Mouse (Mus musculus): ENCODE measurements around the gene Rnf111. TPM values are rescaled to one million over a fixed set of nuclear protein-coding genes. Genes with fewer than 3 reads are reported as not detected.
"Not testable (repeated sequence)": the region's sequence is repeated elsewhere in the genome, so short reads cannot be mapped to it uniquely, and the experiment has no call there.

Rnf111 gene
- polyA plus RNA-seq, 1 experiment from 2014 or later = 29.1 TPM

DNA sequence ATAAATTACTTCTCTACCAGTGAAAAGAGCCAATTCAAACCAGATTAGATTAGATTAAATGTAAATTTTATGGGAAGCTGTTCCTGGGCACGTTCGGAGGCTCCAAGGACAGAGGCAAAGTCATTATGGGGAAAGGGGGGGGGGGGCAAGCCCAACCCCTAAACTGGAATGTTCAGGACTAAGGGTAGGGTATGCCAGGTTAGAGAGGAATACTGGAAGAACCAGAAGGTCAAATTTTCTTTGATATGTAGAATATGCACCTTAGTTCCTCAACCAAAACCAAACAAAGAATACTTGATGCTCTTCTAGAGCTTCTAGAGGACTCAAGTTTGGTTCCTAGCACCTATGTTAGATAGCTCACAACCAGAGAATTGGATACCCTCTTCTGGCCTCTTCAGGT, 16.1 kb downstream of the Rnf111 start:
- H3K4me2 ChIP-seq (replicated peaks) = no peak overlapping the region
- no peak for ATAC-seq (ENCODE audit: low FRiP score, low read depth)
- H3K36me3 ChIP-seq = peaks cover 12% of the 10 kb centered on the region
- no peak overlapping the region for H3K4me3 ChIP-seq
- H3K9ac ChIP-seq = no peak overlapping the region
- 59% methylated on average over 2 of the region's 2 CpGs for WGBS
- H3K27ac ChIP-seq = no peak overlapping the region
- H3K9me3 ChIP-seq = no peaks in the 10 kb centered on the region
- no peaks in the 10 kb centered on the region for H3K27me3 ChIP-seq
- no peaks in the 10 kb centered on the region for H3K4me1 ChIP-seq

DNA sequence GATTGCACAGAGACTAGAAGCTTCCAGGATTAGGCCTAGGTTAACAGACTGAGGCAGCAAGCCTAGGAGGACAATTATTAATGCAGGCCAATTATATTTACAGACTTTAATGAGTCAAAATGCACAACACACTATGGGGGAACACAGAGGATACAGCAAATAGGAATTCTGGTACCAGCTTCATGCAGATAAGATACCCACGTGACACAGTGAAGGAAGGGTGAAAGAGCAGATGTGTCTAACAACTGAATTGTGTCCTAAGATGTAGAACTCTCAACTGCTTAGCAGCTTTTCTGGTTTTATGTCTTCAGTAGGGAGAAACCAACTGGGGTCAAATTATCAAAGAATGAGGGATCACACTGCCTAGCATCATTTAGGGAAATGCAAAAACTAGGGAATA, 17.7 kb downstream of the Rnf111 start:
- H3K27ac ChIP-seq = no peak overlapping the region
- H3K36me3 ChIP-seq = peaks cover 12% of the 10 kb centered on the region
- H3K4me2 ChIP-seq (replicated peaks) = no peak overlapping the region
- H3K27me3 ChIP-seq = no peaks in the 10 kb centered on the region
- H3K4me1 ChIP-seq = no peaks in the 10 kb centered on the region
- H3K9ac ChIP-seq = no peak overlapping the region
- H3K9me3 ChIP-seq = no peaks in the 10 kb centered on the region
- H3K4me3 ChIP-seq = no peak overlapping the region
- 89% methylated on average over 1 of the region's 1 CpGs for WGBS
- ATAC-seq (ENCODE audit: low FRiP score, low read depth) = no peak

DNA sequence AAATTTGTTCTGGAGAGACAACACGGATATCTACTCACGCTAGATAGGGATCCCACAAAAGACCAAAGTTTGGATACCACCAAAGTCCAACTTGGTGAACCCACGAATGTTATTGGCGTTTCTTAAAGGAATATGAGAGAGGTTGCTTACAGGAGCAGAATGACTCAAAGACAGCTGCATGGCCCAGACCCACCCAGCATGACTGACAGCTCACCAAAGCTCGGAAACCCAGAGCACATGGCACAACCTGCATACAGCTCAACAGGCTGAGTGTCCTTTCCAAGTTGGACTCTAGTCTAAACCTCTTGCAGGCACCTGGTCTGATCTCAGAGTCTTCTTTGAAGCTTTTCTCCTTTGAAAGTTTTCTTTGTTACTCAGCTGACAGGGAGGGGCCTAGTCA, 20.0 kb downstream of the Rnf111 start:
- ATAC-seq (ENCODE audit: low FRiP score, low read depth) = no peak

DNA sequence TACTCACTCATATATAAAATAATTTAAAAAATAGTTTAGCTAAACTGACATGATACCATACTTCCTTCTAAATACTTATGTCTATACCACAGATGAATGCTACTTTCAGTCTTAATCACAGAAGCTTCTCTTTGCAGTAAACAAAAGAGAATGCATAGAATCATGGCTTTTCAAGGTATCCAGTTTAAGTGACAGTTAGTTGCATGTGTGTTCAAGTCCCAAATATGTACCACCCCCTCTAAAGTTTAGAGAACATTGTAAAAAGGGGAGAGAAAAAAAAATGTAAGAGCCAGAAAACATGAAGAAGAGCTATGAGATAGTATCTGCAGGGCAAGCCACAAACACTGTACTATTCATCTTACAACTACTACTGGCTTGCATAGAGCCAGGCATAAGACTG, 21.7 kb downstream of the Rnf111 start:
- peaks cover 7% of the 10 kb centered on the region for H3K36me3 ChIP-seq
- H3K9me3 ChIP-seq = no peaks in the 10 kb centered on the region
- no peak overlapping the region for H3K4me2 ChIP-seq (replicated peaks)
- H3K27ac ChIP-seq = no peak overlapping the region
- no peaks in the 10 kb centered on the region for H3K27me3 ChIP-seq
- no peaks in the 10 kb centered on the region for H3K4me1 ChIP-seq
- ATAC-seq (ENCODE audit: low FRiP score, low read depth) = no peak
- no peak overlapping the region for H3K4me3 ChIP-seq
- H3K9ac ChIP-seq = no peak overlapping the region

More for the DNA sequence above, 20.0 kb downstream of the Rnf111 start:
- H3K9ac ChIP-seq = no peak overlapping the region
- H3K4me1 ChIP-seq = no peaks in the 10 kb centered on the region
- H3K36me3 ChIP-seq = peaks cover 7% of the 10 kb centered on the region
- no peak overlapping the region for H3K4me3 ChIP-seq
- no peaks in the 10 kb centered on the region for H3K27me3 ChIP-seq
- H3K27ac ChIP-seq = no peak overlapping the region
- WGBS = 94% methylated on average over 5 of the region's 5 CpGs
- no peaks in the 10 kb centered on the region for H3K9me3 ChIP-seq
- H3K4me2 ChIP-seq (replicated peaks) = no peak overlapping the region

DNA sequence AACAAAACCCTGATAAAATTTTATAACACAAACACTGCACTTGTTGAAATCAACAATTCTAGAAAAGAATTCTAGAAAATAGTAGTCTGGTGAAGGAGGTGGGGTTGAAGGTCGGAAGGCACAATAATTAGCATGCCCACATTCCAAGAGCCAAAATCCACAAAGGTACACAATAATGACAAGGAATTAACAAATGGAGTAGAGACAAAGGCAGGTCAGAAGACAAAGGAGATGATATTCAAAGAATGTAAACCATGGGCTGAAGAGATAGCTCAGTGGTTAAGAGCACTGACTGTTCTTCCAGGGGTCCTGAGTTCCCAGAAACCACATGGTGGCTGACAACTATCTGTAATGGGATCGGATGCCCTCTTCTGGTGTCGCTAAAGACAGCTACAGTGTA, 26.3 kb downstream of the Rnf111 start:
- Histone ChIP-seq H3K9me3 (no peaks in the 10 kb centered on the region), H3K4me3 (no peak overlapping the region), H3K4me1 (no peaks in the 10 kb centered on the region), H3K4me2 (replicated peaks) (no peak overlapping the region), H3K27me3 (no peaks in the 10 kb centered on the region), H3K27ac (no peak overlapping the region), H3K9ac (no peak overlapping the region), H3K36me3 (peaks cover 42% of the 10 kb centered on the region)
- WGBS = 89% methylated on average over 3 of the region's 3 CpGs
- ATAC-seq (ENCODE audit: low FRiP score, low read depth) = no peak

DNA sequence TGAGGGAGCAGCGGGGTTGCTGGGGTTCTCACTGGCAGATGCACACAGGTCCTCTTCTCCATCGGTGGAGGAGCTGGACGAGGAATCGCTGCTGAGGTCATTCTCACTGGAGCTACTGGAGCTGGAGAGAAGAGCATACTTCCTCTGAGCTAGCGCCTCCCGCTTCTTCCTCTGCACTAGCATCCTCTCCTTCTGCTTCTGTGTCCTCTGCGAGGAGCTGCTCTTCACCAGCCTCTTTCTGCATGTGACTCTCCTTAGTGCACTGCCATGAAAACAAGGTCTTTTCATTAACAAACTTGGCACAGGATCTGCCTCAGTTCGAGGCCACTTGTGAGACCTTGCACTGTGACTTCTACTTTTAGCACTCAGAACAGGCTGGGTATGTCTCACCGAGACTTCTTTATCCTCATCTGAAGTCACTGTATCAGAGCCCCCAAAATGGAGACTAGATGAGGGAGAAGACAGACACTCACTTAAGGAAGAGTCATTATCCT, 27.7 kb downstream of the Rnf111 start:
- H3K9ac ChIP-seq = no peak overlapping the region
- no peaks in the 10 kb centered on the region for H3K9me3 ChIP-seq
- no peak overlapping the region for H3K4me3 ChIP-seq
- no peak overlapping the region for H3K27ac ChIP-seq
- no peaks in the 10 kb centered on the region for H3K27me3 ChIP-seq
- H3K4me1 ChIP-seq = no peaks in the 10 kb centered on the region
- peaks cover 44% of the 10 kb centered on the region for H3K36me3 ChIP-seq
- no peak for ATAC-seq (ENCODE audit: low FRiP score, low read depth)
- 95% methylated on average over 9 of the region's 9 CpGs for WGBS
- H3K4me2 ChIP-seq (replicated peaks) = no peak overlapping the region

DNA sequence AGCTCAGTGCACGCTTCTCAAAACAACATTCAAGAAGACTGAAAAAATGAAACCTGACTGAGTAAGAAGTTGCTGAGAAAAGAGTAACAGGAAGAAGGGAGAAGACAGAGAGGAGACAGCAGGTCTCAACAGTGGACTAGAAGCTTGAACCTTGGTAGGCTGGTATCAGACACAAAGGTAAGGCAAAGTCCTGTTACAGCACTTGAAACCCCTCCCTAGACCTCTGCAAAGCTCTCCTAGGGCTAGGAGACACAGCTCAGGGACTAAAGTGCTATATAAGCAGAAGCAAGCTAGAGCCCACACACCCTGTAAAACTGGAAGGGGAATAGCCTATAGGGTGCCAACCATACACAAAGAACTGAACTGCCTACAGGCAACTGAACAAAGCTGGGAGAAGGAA, 30.1 kb downstream of the Rnf111 start:
- Histone ChIP-seq H3K9me3 (no peaks in the 10 kb centered on the region), H3K4me1 (no peaks in the 10 kb centered on the region), H3K27me3 (no peaks in the 10 kb centered on the region), H3K36me3 (peaks cover 49% of the 10 kb centered on the region), H3K9ac (no peak overlapping the region), H3K27ac (no peak overlapping the region), H3K4me3 (no peak overlapping the region), H3K4me2 (replicated peaks) (no peak overlapping the region)
- ATAC-seq (ENCODE audit: low FRiP score, low read depth) = no peak
- WGBS = 93% methylated on average over 1 of the region's 1 CpGs

DNA sequence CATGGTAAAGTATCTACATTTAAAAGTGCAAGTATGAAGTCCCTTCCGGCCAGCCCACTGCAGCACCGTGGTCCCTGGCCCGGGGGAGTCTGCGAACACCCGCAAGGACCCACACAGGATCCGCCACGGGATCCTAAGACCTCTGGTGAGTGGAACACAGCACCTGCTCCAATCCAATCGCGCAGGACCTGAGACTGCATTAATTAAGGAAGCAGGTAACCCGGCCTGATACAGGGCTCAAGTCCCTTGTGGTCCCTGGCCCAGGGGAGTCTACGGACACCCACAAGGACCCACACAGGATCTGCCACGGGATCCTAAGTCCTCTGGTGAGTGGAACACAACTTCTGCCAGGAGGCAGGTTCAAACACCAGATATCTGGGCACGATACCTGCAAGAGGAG, 40.4 kb downstream of the Rnf111 start:
- not testable (repeated sequence) for H3K4me1 ChIP-seq; H3K9ac ChIP-seq; ATAC-seq (ENCODE audit: low FRiP score, low read depth); H3K4me2 ChIP-seq (replicated peaks); H3K27ac ChIP-seq; H3K27me3 ChIP-seq; H3K4me3 ChIP-seq; H3K9me3 ChIP-seq
- H3K36me3 ChIP-seq = peaks cover 27% of the 10 kb centered on the region
- WGBS = 98% methylated on average over 13 of the region's 13 CpGs

DNA sequence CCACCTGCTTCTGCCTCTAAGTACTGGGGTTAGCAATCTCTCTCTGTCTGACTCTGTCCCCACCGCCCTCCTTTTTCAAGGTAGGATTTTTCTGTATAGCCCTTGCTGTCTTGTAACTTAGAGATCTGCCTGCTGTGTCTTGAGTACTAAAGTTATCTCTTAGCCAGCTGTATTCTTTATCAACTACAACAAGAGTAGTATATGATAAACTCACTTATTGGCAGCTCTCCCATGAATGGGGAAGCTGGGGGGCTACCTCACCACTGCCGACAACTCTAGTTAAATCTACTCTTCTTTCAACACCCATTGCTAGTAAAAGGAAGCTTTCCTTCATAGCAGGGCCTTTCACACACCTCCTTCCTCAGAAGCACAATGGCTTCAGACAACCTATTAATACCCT, 51.2 kb downstream of the Rnf111 start:
- WGBS = 92% methylated on average over 2 of the region's 2 CpGs
- Histone ChIP-seq H3K36me3 (peaks cover 67% of the 10 kb centered on the region), H3K9me3 (no peaks in the 10 kb centered on the region), H3K4me2 (replicated peaks) (no peak overlapping the region), H3K27me3 (no peaks in the 10 kb centered on the region), H3K27ac (no peak overlapping the region), H3K4me3 (no peak overlapping the region), H3K9ac (no peak overlapping the region), H3K4me1 (no peaks in the 10 kb centered on the region)
- ATAC-seq (ENCODE audit: low FRiP score, low read depth) = no peak

DNA sequence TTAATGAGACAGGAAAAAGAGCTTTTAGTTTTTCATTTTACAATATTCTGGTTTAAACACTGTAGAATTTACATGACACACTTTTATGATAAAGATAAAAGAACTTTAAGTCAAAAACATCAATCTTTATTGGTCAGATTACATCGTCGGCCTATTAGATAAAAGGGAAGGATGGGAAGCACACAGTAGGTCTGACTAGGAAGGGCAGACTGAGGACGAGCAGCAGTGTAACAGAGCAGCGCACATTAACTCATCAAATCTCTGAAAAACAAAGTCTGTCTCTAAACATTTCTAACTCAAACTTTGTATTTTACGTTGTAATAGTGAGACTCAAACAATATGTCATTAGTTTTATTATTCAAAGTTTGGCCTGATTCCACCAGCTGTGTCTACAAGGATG, 54.5 kb downstream of the Rnf111 start:
- Histone ChIP-seq H3K4me3 (no peak overlapping the region), H3K36me3 (peaks cover 61% of the 10 kb centered on the region), H3K27ac (no peak overlapping the region), H3K27me3 (no peaks in the 10 kb centered on the region), H3K9ac (no peak overlapping the region), H3K4me2 (replicated peaks) (no peak overlapping the region), H3K9me3 (no peaks in the 10 kb centered on the region), H3K4me1 (no peaks in the 10 kb centered on the region)
- 93% methylated on average over 5 of the region's 5 CpGs for WGBS
- ATAC-seq (ENCODE audit: low FRiP score, low read depth) = no peak

DNA sequence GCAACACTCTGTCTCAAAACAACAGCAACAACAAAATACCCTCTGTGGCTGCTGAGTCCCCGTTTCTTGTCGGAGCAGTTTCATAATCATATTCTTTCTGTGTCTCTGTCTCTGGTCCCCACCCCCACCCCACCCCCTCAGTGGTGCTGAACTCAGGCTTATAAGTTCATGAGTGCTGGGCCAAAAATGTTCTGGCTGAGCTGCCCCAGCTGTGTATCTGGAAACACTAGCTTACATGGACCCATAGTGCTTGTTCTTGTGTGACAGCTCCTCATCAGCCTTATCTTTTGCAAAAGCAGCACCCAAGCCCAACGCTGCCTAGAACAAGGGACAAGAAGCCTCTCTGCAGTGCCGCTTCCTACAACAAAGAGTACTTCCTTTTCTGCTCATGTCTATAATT, 63.6 kb downstream of the Rnf111 start:
- Histone ChIP-seq H3K27ac (no peak overlapping the region), H3K9ac (no peak overlapping the region), H3K4me3 (no peak overlapping the region), H3K4me1 (no peaks in the 10 kb centered on the region), H3K27me3 (no peaks in the 10 kb centered on the region), H3K9me3 (no peaks in the 10 kb centered on the region), H3K4me2 (replicated peaks) (no peak overlapping the region), H3K36me3 (peaks cover 84% of the 10 kb centered on the region)
- 94% methylated on average over 4 of the region's 4 CpGs for WGBS
- no peak for ATAC-seq (ENCODE audit: low FRiP score, low read depth)

DNA sequence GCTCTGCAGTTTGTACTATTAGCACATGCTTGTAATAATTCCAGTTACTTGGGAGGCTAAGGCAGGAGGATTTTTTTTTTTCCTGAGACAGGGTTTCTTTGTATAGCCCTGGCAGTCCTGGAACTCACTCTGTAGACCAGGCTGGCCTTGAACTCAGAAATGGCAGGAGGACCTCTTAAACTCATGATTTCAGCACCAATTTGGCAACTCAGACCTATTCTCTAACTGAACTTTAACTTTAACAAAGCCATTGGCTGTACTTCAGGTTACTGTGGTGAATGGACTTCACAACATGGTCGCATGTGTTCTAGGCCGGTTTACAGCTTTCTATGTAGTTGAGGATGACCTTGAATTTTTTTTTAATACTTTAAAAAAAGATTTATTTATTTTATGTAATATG, 80.9 kb downstream of the Rnf111 start:
- peaks cover 43% of the 10 kb centered on the region for H3K36me3 ChIP-seq
- H3K4me1 ChIP-seq = peaks cover 14% of the 10 kb centered on the region
- H3K27me3 ChIP-seq = no peaks in the 10 kb centered on the region
- no peak overlapping the region for H3K27ac ChIP-seq
- H3K9ac ChIP-seq = no peak overlapping the region
- H3K9me3 ChIP-seq = no peaks in the 10 kb centered on the region
- 98% methylated on average over 2 of the region's 2 CpGs for WGBS
- H3K4me3 ChIP-seq = no peak overlapping the region
- H3K4me2 ChIP-seq (replicated peaks) = no peak overlapping the region
- ATAC-seq (ENCODE audit: low FRiP score, low read depth) = no peak

DNA sequence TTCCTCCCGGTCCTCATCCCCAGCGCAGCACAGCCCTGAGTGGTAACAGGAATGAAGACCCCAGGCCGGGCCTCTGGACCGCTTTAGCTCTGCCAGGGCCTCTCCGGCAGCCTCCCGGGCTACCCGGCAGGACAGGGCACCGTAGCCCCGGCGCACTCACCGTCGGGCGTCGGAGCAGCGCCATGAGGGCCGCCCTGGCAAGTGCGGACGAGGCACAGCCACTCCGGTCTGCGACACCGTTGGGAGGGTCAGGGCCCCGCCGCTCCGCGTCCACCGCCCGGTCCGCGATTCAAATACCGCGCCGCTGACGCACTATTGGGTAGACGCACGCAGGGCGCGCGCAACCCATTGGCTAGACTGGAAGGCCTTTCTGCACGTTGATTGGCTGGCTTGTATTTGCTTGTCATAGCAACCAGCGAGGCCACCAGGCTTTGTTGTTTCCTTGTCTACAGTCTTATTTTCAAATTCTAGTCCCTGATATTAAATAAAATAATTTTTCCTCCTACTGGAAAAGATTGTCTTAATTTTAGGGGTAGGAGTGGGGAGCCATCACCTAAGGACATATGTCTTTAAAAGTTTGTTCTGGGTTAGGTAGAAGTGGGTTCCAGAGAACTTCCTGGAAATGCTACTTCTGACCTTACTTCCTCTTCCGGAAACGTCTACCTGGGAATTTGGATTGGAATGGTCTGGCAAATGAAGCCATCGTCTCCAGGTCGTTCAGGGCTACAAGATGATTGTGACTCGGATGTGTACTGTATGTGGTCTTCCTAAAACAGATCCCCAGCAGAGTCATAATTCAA, 82.1 kb downstream of the Rnf111 start, which contains the start of gene Ccnb2:
Ccnb2 (minus strand) TSS at position 291 of the 800 bp plus-strand sequence.
- Histone ChIP-seq H3K36me3 (peaks cover 42% of the 10 kb centered on the region), H3K27me3 (no peaks in the 10 kb centered on the region), H3K4me3 (peak within 1 kb of the TSS; percentile 75), H3K4me2 (replicated peaks) (peak within 1 kb of the TSS; percentile 95), H3K9me3 (no peaks in the 10 kb centered on the region), H3K27ac (peak within 1 kb of the TSS; percentile 39; the same call in 1 of the 2 replicates), H3K4me1 (peaks cover 14% of the 10 kb centered on the region), H3K9ac (peak within 1 kb of the TSS; percentile 78)
- ATAC-seq (ENCODE audit: low FRiP score, low read depth) = peak; percentile 96
- WGBS = 3% methylated on average over 45 of the region's 45 CpGs
